Mouse (Mus musculus): ENCODE measurements around the gene Gm26602.

DNA sequence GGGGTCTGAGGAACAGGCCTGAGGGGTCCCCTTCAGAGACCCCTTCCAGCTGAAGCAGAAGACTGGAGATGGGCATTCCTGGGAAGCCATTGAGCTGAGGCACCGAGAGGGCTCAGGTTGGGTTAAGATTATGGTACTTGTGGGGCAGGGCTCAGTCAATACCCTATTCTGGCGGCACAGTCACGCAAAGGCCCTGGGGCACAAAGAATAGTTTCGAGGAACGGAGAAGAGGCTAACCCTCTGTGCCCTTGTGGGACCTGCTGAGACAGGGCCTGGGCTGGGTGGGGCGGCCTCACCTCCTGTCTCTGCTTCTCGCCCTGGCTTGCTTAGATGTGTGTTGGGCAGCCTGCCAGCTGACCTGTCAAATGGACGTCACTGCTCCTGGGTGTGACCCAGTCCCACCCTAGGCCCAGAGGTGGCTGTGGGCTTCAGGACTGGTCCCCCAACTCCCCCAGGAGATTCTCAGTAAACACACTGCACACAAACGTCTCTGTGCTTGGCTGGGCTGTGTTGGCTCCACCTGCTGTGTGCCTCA is 22.6 kb downstream of the Gm26602 start:
- no peak for TF ChIP-seq ZNF384 (IDR thresholded peaks at IDR 0.05; ENCODE audit: low read depth, low read length)
- no peak for TF ChIP-seq MAFK (IDR thresholded peaks at IDR 0.05; ENCODE audit: insufficient read depth, low read depth, low read length)

Data from ES-E14 (cell line).